Mouse (Mus musculus) CH12.LX (cell line): ENCODE results near the gene Aff3. TPM values are rescaled to one million over a fixed set of nuclear protein-coding genes. Genes with fewer than 3 reads are reported as not detected.

Experiments
- DNase-seq: peaks from one replicate; pipeline ENCODE4 v3.0.0-alpha.2; 2013; ENCODE audit errors: extremely low read depth
- H3K27ac ChIP-seq: 2 replicates; pipeline ENCODE4 v1.5.1; 2012; ENCODE audit warnings: low read depth, mild to moderate bottlenecking, control low read depth, moderate library complexity; ENCODE audit not compliant: insufficient read depth
- H3K27me3 ChIP-seq: replicated peaks from 2 replicates; pipeline ENCODE3; 2012; ENCODE audit warnings: inconsistent platforms
- H3K36me3 ChIP-seq, 2 experiments: replicated peaks in 1 of 2; 2 replicates each; pipeline versions ENCODE3 to v1.6.1; 2012; ENCODE audit warnings: inconsistent platforms in 1 of 2, low read length in 1 of 2, mild to moderate bottlenecking in 1 of 2, mixed read lengths in 1 of 2, moderate library complexity in 1 of 2; ENCODE audit not compliant: control insufficient read depth in 1 of 2, insufficient read depth in 1 of 2
- H3K4me1 ChIP-seq, 2 experiments: 2 replicates each; pipeline ENCODE4 v1.6.1; 2012; ENCODE audit warnings: inconsistent platforms in 1 of 2, moderate library complexity in 1 of 2; ENCODE audit not compliant: insufficient read depth in 2 of 2, control insufficient read depth in 1 of 2
- H3K4me2 ChIP-seq: 2 replicates; pipeline ENCODE4 v1.6.1; 2012; ENCODE audit warnings: low read depth, mild to moderate bottlenecking, control low read depth; ENCODE audit not compliant: poor library complexity, insufficient read depth, severe bottlenecking
- H3K4me3 ChIP-seq, 3 experiments: fragments of 150-350 bp in 1 of 3; sonication (generic) in 1 of 3; replicated peaks in 1 of 3; 2 replicates each; pipeline versions ENCODE3 to v1.5.1; 2011 to 2012; ENCODE audit warnings: low read depth in 2 of 3, low read length in 2 of 3, mild to moderate bottlenecking in 2 of 3, moderate library complexity in 2 of 3, control low read depth in 1 of 3, improper control_type of control experiment in 1 of 3, inconsistent platforms in 1 of 3, mixed read lengths in 1 of 3; ENCODE audit not compliant: poor library complexity in 1 of 3
- H3K79me2 ChIP-seq: replicated peaks from 2 replicates; pipeline ENCODE4 v1.6.1; 2012; ENCODE audit warnings: mild to moderate bottlenecking, moderate library complexity; ENCODE audit not compliant: control insufficient read depth, poor library complexity, insufficient read depth, severe bottlenecking; ENCODE audit errors: extremely low read depth
- H3K9ac ChIP-seq: 2 replicates; pipeline ENCODE4 v1.6.1; 2012; ENCODE audit warnings: low read depth, mild to moderate bottlenecking, control low read depth, moderate library complexity; ENCODE audit not compliant: insufficient read depth
- H3K9me3 ChIP-seq: replicated peaks from 2 replicates; pipeline ENCODE3; 2012; ENCODE audit warnings: low read length, inconsistent platforms, mixed read lengths
- CHD2 ChIP-seq: IDR thresholded peaks from 2 replicates; pipeline ENCODE4 v1.6.1; 2011; ENCODE audit warnings: low read length, improper control_type of control experiment
- EP300 ChIP-seq: IDR thresholded peaks from 2 replicates; pipeline ENCODE4 v1.6.1; 2011; ENCODE audit warnings: low read length, improper control_type of control experiment
- ETS1 ChIP-seq: conservative IDR thresholded peaks from 2 replicates; pipeline ENCODE4 v1.6.1; 2012; ENCODE audit warnings: low read depth, mild to moderate bottlenecking, inconsistent platforms, low read length, improper control_type of control experiment, moderate library complexity
- JUND ChIP-seq: conservative IDR thresholded peaks from 2 replicates; pipeline ENCODE4 v1.6.1; 2011; ENCODE audit warnings: low read depth, low read length, improper control_type of control experiment
- KAT2A ChIP-seq: IDR thresholded peaks from 2 replicates; pipeline ENCODE4 v1.6.1; 2012; ENCODE audit warnings: low read length, improper control_type of control experiment, inconsistent platforms; ENCODE audit not compliant: insufficient replicate concordance
- MAFK ChIP-seq: IDR thresholded peaks from 2 replicates; pipeline ENCODE4 v1.6.1; 2011; ENCODE audit warnings: low read length, improper control_type of control experiment; ENCODE audit not compliant: insufficient replicate concordance
- MAZ ChIP-seq: IDR thresholded peaks from 2 replicates; pipeline ENCODE4 v1.6.1; 2012; ENCODE audit warnings: low read depth, mild to moderate bottlenecking, inconsistent platforms, low read length, improper control_type of control experiment, moderate library complexity
- NELFE ChIP-seq: IDR thresholded peaks from 2 replicates; pipeline ENCODE4 v1.6.1; 2011; ENCODE audit warnings: low read depth, low read length, improper control_type of control experiment
- PAX5 ChIP-seq: IDR thresholded peaks from 2 replicates; pipeline ENCODE4 v1.6.1; 2012; ENCODE audit warnings: low read length, inconsistent platforms, mixed read lengths
- POLR2AphosphoS2 ChIP-seq: IDR thresholded peaks from 2 replicates; pipeline ENCODE4 v1.6.1; 2011; ENCODE audit warnings: low read depth, low read length, improper control_type of control experiment
- RCOR1 ChIP-seq: conservative IDR thresholded peaks from 2 replicates; pipeline ENCODE4 v1.6.1; 2012; ENCODE audit warnings: low read depth, mild to moderate bottlenecking, inconsistent platforms, low read length, improper control_type of control experiment
- SMC3 ChIP-seq: IDR thresholded peaks from 2 replicates; pipeline ENCODE4 v1.6.1; 2011; ENCODE audit warnings: low read depth, low read length, improper control_type of control experiment
- TBP ChIP-seq: conservative IDR thresholded peaks from 2 replicates; pipeline ENCODE4 v1.6.1; 2011; ENCODE audit warnings: low read depth, low read length, improper control_type of control experiment
- TCF12 ChIP-seq: IDR thresholded peaks from 2 replicates; pipeline ENCODE4 v1.6.1; 2014; ENCODE audit warnings: low read depth, mild to moderate bottlenecking, inconsistent platforms, low read length, improper control_type of control experiment
- UBTF ChIP-seq: IDR thresholded peaks from 2 replicates; pipeline ENCODE4 v1.6.1; 2012; ENCODE audit warnings: low read depth, mild to moderate bottlenecking, inconsistent platforms, low read length, improper control_type of control experiment, moderate library complexity
- ZC3H11A ChIP-seq: IDR thresholded peaks from 2 replicates; pipeline ENCODE4 v1.6.1; 2012; ENCODE audit warnings: low read depth, mild to moderate bottlenecking, inconsistent platforms, low read length, improper control_type of control experiment
- dilution Hi-C: fragments of 300-500 bp; cut with MboI; formaldehyde crosslinking; loops from 2 replicates; pipeline ENCODE4 v1.14.3; 2020; ENCODE audit warnings: low sequenced_read_pairs; ENCODE audit not compliant: extremely low pct_unique_long_range_greater_than_20kb, extremely low pct_ligation_motif_present
- in situ Hi-C: fragments of 300-500 bp; cut with MboI; formaldehyde crosslinking; loops from 3 replicates; pipeline ENCODE4 v1.14.3; 2019; ENCODE audit warnings: low sequenced_read_pairs, low pct_ligation_motif_present, low pct_unique_long_range_greater_than_20kb, mixed read lengths
- polyA plus RNA-seq: library from polyadenylated mRNA; unstranded; fragments of >175 nt; gene quantifications from 2 replicates; pipeline ENCODE4 v1.2.1, GENCODE M21; 2012; ENCODE audit warnings: low read depth; ENCODE audit not compliant: insufficient read length
- total RNA-seq, 2 experiments: library from RNA; depleted of rRNA; stranded (reverse); fragments of 300-350 nt in 1 of 2; fragments of >200 nt in 1 of 2; gene quantifications; 2 replicates each; pipeline ENCODE4 v1.2.3; 2012 to 2014

Aff3 gene
- total and polyA plus RNA-seq, 3 experiments, result 5.1 to 29.9 (median 7.7) TPM

DNA sequence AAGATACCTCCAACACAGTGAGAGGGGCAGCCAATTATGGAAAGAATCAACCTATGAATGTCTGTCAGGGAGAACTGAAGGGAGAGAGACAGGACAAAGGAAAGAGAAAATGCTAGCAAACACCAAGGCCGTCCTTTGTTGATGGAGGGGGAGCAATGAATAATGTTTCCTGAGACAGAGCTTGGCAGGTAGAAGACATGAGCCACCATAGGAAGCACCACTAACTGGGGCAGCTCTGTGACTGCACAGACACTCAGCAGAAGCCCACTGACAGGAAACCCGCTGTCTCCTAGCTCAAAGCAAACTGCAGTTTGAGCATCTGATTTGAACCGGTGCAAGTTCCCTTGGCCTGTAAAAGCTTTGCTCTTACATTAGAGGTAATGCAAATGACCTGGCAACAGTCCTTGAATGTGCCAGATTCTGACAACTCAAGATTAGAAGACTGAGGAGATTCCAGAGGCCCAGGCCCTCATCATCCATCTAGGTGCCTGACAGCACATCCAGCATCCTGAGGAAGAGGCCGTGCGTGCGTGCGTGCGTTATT is 176.0 kb downstream of the Aff3 start:
- Histone ChIP-seq H3K27ac (no peak overlapping the region), H3K79me2 (no peaks in the 10 kb centered on the region), H3K4me2 (no peak overlapping the region), H3K27me3 (no peaks in the 10 kb centered on the region), H3K4me3 (no peak overlapping the region), H3K9me3 (no peaks in the 10 kb centered on the region), H3K36me3 (peaks cover 0 to 57% of the 10 kb centered on the region in 2 experiments), H3K9ac (no peak overlapping the region), H3K4me1 (peaks cover 0 to 5% of the 10 kb centered on the region in 2 experiments; a peak in 1 of 4 replicates)
- in situ Hi-C loops, result no loop called here
- DNase-seq, result no peak
- dilution Hi-C loops, result no loop called here
- TF ChIP-seq ZC3H11A (no peak), ETS1 (no peak), MAFK (no peak), TBP (no peak), POLR2AphosphoS2 (no peak), MAZ (no peak), PAX5 (no peak), CHD2 (no peak), TCF12 (no peak), UBTF (no peak)

DNA sequence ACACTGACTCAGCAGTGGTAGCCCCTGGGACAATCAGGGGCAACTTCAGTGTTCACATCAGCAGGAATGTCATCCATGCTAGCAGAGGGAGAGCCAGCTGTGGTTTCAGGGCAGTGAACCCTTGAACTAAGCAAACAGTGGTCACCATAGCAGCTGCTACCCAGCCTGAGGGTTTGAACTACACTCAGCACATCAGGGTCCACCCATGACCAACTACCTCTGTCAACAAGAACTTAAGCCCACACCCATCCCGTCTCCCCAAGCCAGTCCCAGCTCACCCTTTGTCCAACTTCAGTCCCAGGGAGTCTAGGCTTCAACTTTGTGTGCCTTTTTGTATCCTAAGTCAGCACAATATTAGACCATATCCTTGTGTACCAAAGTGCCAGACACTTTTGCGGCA is 176.9 kb downstream of the Aff3 start:
- no peaks in the 10 kb centered on the region for H3K9me3 ChIP-seq
- no peaks in the 10 kb centered on the region for H3K4me1 ChIP-seq
- no peaks in the 10 kb centered on the region for H3K79me2 ChIP-seq
- no peak for DNase-seq
- H3K36me3 ChIP-seq, result peaks cover 0 to 51% of the 10 kb centered on the region in 2 experiments
- dilution Hi-C loops, result no loop called here
- H3K9ac ChIP-seq, result no peak overlapping the region
- TF ChIP-seq JUND, result no peak
- no peak for TF ChIP-seq KAT2A
- no peak for TF ChIP-seq SMC3
- no peak for TF ChIP-seq ZC3H11A
- no peak for TF ChIP-seq NELFE
- TF ChIP-seq RCOR1, result no peak
- TF ChIP-seq EP300, result no peak
- no peak overlapping the region for H3K4me2 ChIP-seq
- no peaks in the 10 kb centered on the region for H3K27me3 ChIP-seq
- H3K27ac ChIP-seq, result no peak overlapping the region
- H3K4me3 ChIP-seq, result no peak overlapping the region
- in situ Hi-C loops, result no loop called here
